Comparison of ENCODE assay signal across 8 mouse cellular contexts in the genomic region with DNA sequence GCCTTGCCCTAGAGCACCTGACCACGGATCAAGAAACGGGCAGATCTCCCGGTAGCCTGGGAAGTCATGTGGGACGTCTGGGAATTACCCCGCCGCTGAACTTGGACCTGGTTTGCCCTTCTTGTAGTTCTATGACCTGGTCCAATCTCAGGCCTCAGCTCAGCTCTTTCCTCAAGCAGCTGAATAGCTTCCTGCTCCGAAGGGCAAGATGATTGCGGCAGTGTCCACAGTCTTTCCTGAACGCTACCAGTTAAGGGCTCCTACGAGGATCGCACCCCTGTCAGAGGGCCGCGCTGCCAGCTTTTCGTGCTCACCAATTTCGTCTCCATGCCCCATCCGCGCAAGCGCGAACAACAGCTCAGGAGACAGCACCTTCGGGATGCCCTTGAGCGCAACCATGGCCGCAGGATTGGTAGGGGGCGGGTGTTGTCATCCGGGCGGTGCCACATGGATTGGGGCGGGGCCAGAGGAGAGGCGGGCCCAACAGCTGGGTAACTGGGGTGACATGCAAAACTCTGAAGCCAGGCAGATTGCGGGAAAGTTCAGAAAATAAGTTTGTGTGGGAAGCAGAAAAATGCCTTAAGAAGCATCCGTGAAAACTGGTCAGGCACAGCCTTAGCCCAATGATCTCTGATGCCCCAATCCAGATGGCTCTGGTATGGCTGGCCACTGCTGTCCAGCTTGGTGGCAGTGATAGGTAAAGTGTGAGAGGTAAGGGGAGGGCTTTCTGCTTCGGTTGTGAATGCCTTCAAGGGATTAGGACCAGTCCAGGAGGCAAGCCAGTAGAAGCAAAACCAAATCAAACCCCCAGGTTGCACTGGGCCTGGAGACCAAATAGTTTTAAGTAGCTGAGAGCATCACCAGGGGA. TPM values are rescaled to one million over a fixed set of nuclear protein-coding genes. Genes with fewer than 3 reads are reported as not detected.
DNase-seq lines count a peak whose midpoint lies in the region; ATAC-seq and TF ChIP-seq lines count a peak whose summit lies in the region.

Fuom (minus strand) TSS at position 449 of the 868 bp plus-strand sequence.

- peak within 1 kb of the TSS; percentile 53; the same call in 1 of the 2 replicates for H3K27ac ChIP-seq in hindbrain, embryonic 15.5 days (replicated peaks)
- H3K27ac ChIP-seq in left cerebral cortex, adult 2 months = peak within 1 kb of the TSS; percentile 86
- H3K27ac ChIP-seq in macrophage = no peak within 1 kb of the TSS

- H3K27me3 ChIP-seq in hindbrain, embryonic 15.5 days = no peaks in the 10 kb centered on the region

- H3K4me3 ChIP-seq in hindbrain, embryonic 15.5 days = peak within 1 kb of the TSS; percentile 42
- peak within 1 kb of the TSS; percentile 62 for H3K4me3 ChIP-seq in left cerebral cortex, adult 2 months
- H3K4me3 ChIP-seq in macrophage (ENCODE audit: inconsistent target) = peak within 1 kb of the TSS; percentile 30

- ATAC-seq in activated CD4-positive, CD25-positive, alpha-beta regulatory T cell, adult 4 months = peak; percentile 95
- peak; percentile 89 for ATAC-seq in hindbrain, embryonic 15.5 days (ENCODE audit: low FRiP score, low read depth)

- 2% methylated on average over 30 of the region's 30 CpGs for WGBS in hindbrain, embryonic 15.5 days
- WGBS in macrophage (ENCODE audit: missing documents) = 8% methylated on average over 30 of the region's 30 CpGs

- H3K4me1 ChIP-seq in hindbrain, embryonic 15.5 days (replicated peaks) = peaks cover 11% of the 10 kb centered on the region

- peaks cover 14% of the 10 kb centered on the region for H3K36me3 ChIP-seq in hindbrain, embryonic 15.5 days
- H3K36me3 ChIP-seq in macrophage (ENCODE audit: inconsistent target) = peaks cover 18% of the 10 kb centered on the region

- H3K4me2 ChIP-seq in hindbrain, embryonic 15.5 days = peak within 1 kb of the TSS; percentile 67

- peak within 1 kb of the TSS; percentile 44 for H3K9ac ChIP-seq in hindbrain, embryonic 15.5 days

- no peak for TF ChIP-seq CTCF in left cerebral cortex, adult 2 months (IDR thresholded peaks at IDR 0.05)

- peak; percentile 57 to 63 for DNase-seq in cerebellum, postnatal 4 days (ENCODE audit: low spot score in 2 of 2)
- DNase-seq in gastrocnemius, adult 18-20 months (ENCODE audit: low spot score) = peak; percentile 88
- peak; percentile 79 to 83 for DNase-seq in left cerebral cortex, adult 2 months (ENCODE audit: extremely low spot score in 1 of 2, low spot score in 2 of 2)
- peak; percentile 92 for DNase-seq in right cerebral cortex, adult 18-20 months
- DNase-seq in urinary bladder, adult 2 months (ENCODE audit: low spot score) = peak; percentile 77

- no peaks in the 10 kb centered on the region for H3K79me2 ChIP-seq in macrophage (ENCODE audit: inconsistent target)

- intact Hi-C loops in left cerebral cortex, adult 2 months (cut with DNase I) = loop anchor here (1.0 to 2.0 kb wide), 3 partner anchors 21 to 35 kb away; partner anchors contain the start of gene Mtg1

- H3K9me3 ChIP-seq in hindbrain, embryonic 15.5 days = no peaks in the 10 kb centered on the region

RNA-seq across cellular contexts. Expression of gene Fuom, which starts in this region (rescaled TPM):
- 10 to 100 TPM in 1 of 2 experiments, 1 to 10 TPM in 1; 9.9 to 11.0 TPM for polyA plus RNA-seq in activated CD4-positive, CD25-positive, alpha-beta regulatory T cell, adult 4 months (2017; shearing (Covaris generic))
- 10 to 100 TPM; 37.3 to 44.0 TPM for total RNA-seq in gastrocnemius, adult 18-20 months (2021)
- polyA plus RNA-seq in hindbrain, embryonic 15.5 days (2015; fragmentation: Nextera tagmentation; extraction: Ambion mirVana) = 37.6 and 41.2 TPM in 2 replicates
- 10 to 100 TPM; 51.9 to 52.7 TPM for total RNA-seq in left cerebral cortex, adult 2 months (2021)
- 10 to 100 TPM in 5 of 26 experiments, 1 to 10 TPM in 19, under 1 TPM in 1, not detected in 1; 0.37 to 15.1 (median 6.4) TPM for total RNA-seq in macrophage (2018; cell fraction: chromatin; rRNA removed)
- total RNA-seq in macrophage (2018; cell fraction: cytosol; rRNA removed) = 10 to 100 TPM in 4 of 26 experiments, 1 to 10 TPM in 22; 5.7 to 10.6 (median 8.4) TPM
- 1 to 10 TPM; 1.6 to 8.8 (median 3.9) TPM for total RNA-seq in macrophage (2018; cell fraction: nucleus; rRNA removed)
- polyA plus RNA-seq in macrophage (2018) = 7.9 to 11.8 TPM (median 11.6 TPM) in 3 replicates
- 61.2 and 63.5 TPM in 2 replicates for polyA plus RNA-seq in urinary bladder, adult 2 months (2012; rRNA removed)
